Mouse (Mus musculus): Measurements from ENCODE around the gene Nkd2.

- TF ChIP-seq USF2 (conservative IDR thresholded peaks at IDR 0.05; ENCODE audit: low read depth, low read length) (no peak), USF1 (IDR thresholded peaks at IDR 0.05; ENCODE audit: low read depth, low read length) (no peak), SIN3A (IDR thresholded peaks at IDR 0.05; ENCODE audit: low read length) (no peak), NELFE (IDR thresholded peaks at IDR 0.05; ENCODE audit: low read depth, low read length) (no peak), RCOR1 (conservative IDR thresholded peaks at IDR 0.05; ENCODE audit: low read depth, low read length) (no peak), MAZ (IDR thresholded peaks at IDR 0.05; ENCODE audit: low read depth, low read length) (no peak), CTCF (conservative IDR thresholded peaks at IDR 0.05 in 1 of 2, IDR thresholded peaks at IDR 0.05 in 1 of 2; ENCODE audit: low read depth in 2 of 2, low read length in 2 of 2) (peak; percentile 58 to 69), ZNF384 (IDR thresholded peaks at IDR 0.05; ENCODE audit: low read depth, low read length) (no peak), JUN (IDR thresholded peaks at IDR 0.05; ENCODE audit: insufficient read depth, low read depth, low read length) (no peak), CHD1 (IDR thresholded peaks at IDR 0.05; ENCODE audit: low read depth, low read length) (no peak)
These were observed 32.4 kb upstream of the Nkd2 start for GRCm38 (mm10) chr13:73879824-73880223.
